Mouse (Mus musculus) MEL (cell line): ENCODE data around the gene Tdp1.

ENCODE experiments used
- CTCF ChIP-seq, 3 experiments: IDR thresholded peaks in 2 of 3; conservative IDR thresholded peaks in 1 of 3; 2 replicates each; pipeline ENCODE4 v1.5.1; 2011 to 2012; ENCODE audit warnings: low read length in 3 of 3, low read depth in 2 of 3, mild to moderate bottlenecking in 2 of 3, improper control_type of control experiment in 1 of 3, inconsistent platforms in 1 of 3, mixed read lengths in 1 of 3, moderate library complexity in 1 of 3; ENCODE audit not compliant: control insufficient read depth in 1 of 3, insufficient read depth in 1 of 3, poor library complexity in 1 of 3, severe bottlenecking in 1 of 3
- SIN3A ChIP-seq: IDR thresholded peaks from 2 replicates; pipeline ENCODE4 v1.6.1; 2012; ENCODE audit warnings: low read length, improper control_type of control experiment, inconsistent platforms

DNA sequence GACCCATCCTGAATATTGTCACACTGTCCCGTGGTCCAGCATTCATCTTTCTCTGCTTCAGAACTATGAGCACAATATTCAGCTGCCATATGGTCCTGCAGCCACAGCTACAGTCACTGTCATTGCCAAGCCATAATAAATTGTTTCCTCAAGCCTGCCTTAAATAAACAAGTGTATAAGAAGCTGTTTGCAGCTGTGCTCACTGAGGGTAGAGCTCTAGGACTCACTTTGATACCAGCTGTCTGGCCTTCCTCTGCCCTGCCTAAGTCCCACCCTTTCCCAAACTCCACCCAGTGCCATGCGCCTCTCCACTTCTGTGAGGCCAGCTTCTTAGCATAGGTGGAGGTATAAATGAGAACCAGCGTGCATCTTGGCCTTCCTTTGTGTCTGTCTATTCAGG lies 49.3 kb downstream of the Tdp1 start:
- TF ChIP-seq CTCF (IDR thresholded peaks at IDR 0.05 in 2 of 3, conservative IDR thresholded peaks at IDR 0.05 in 1 of 3; ENCODE audit: control insufficient read depth in 1 of 3, insufficient read depth in 1 of 3, low read depth in 2 of 3, low read length in 3 of 3, poor library complexity in 1 of 3, severe bottlenecking in 1 of 3) (no peak), SIN3A (no peak)
